Mouse (Mus musculus): ENCODE measurements around the gene Lce1g. TPM values are rescaled to one million over a fixed set of nuclear protein-coding genes. Genes with fewer than 3 reads are reported as not detected.

Lce1g gene
- not detected in 2 replicates for total RNA-seq (2014; fragmentation: Nextera tagmentation)
- not detected in 2 replicates for total RNA-seq (2017)

- no peak for ATAC-seq (replicated peaks; ENCODE audit: poor library complexity, severe bottlenecking)
These were observed at the start of gene Lce1g for GRCm38 (mm10) chr3:92752238-92752637. TSS of gene Lce1g (minus strand) at chr3:92752338.

GRCm38 (mm10) chr3:92790414-92790813, 38.3 kb upstream of the Lce1g start, which contains the start of gene Lce1j:
TSS of gene Lce1j (minus strand) at chr3:92790514.
- no peak for ATAC-seq (replicated peaks; ENCODE audit: poor library complexity, severe bottlenecking)

GRCm38 (mm10) chr3:92778799-92779198, 26.7 kb upstream of the Lce1g start, which contains the start of gene Lce1i:
TSS of gene Lce1i (minus strand) at chr3:92778899.
- no peak for ATAC-seq (replicated peaks; ENCODE audit: poor library complexity, severe bottlenecking)

GRCm38 (mm10) chr3:92771573-92771972, 19.4 kb upstream of the Lce1g start:
- ATAC-seq (replicated peaks; ENCODE audit: poor library complexity, severe bottlenecking): no peak

GRCm38 (mm10) chr3:92764965-92765364, 12.8 kb upstream of the Lce1g start, which contains the start of gene Lce1h:
TSS of gene Lce1h (minus strand) at chr3:92765065.
- no peak for ATAC-seq (replicated peaks; ENCODE audit: poor library complexity, severe bottlenecking)

- ATAC-seq (replicated peaks; ENCODE audit: poor library complexity, severe bottlenecking): no peak
These were observed 1.1 kb upstream of the Lce1g start for GRCm38 (mm10) chr3:92753197-92753596.

GRCm38 (mm10) chr3:92738996-92739395, 13.1 kb downstream of the Lce1g start, which contains the start of gene Gm38119:
TSS of gene Gm38119 (minus strand) at chr3:92739096.
- ATAC-seq (replicated peaks; ENCODE audit: poor library complexity, severe bottlenecking): no peak

GRCm38 (mm10) chr3:92722631-92723030, 29.5 kb downstream of the Lce1g start:
- no peak for ATAC-seq (replicated peaks; ENCODE audit: poor library complexity, severe bottlenecking)

GRCm38 (mm10) chr3:92720250-92720649, 31.9 kb downstream of the Lce1g start, which contains the start of gene Lce1f:
TSS of gene Lce1f (minus strand) at chr3:92720350.
- ATAC-seq (replicated peaks; ENCODE audit: poor library complexity, severe bottlenecking): no peak

GRCm38 (mm10) chr3:92715122-92715521, 37.0 kb downstream of the Lce1g start:
- no peak for ATAC-seq (replicated peaks; ENCODE audit: poor library complexity, severe bottlenecking)

- ATAC-seq (replicated peaks; ENCODE audit: poor library complexity, severe bottlenecking): no peak
These were observed 43.2 kb downstream of the Lce1g start, which contains the start of gene Lce1e for GRCm38 (mm10) chr3:92708974-92709373. TSS of gene Lce1e (minus strand) at chr3:92709074.

Other genes starting within 250 kb of the Lce1g start
- gene 2310046K23Rik, start 217.8 kb downstream of the Lce1g start, total RNA-seq (2014; fragmentation: Nextera tagmentation): not detected in 2 replicates
- not detected in 2 replicates for gene 2310046K23Rik, start 217.8 kb downstream of the Lce1g start, total RNA-seq (2017)
- not detected in 2 replicates for gene Ivl, start 178.6 kb downstream of the Lce1g start, total RNA-seq (2014; fragmentation: Nextera tagmentation)
- gene Ivl, start 178.6 kb downstream of the Lce1g start, total RNA-seq (2017): not detected in 2 replicates
- not detected in 2 replicates for gene Smcp, start 163.3 kb downstream of the Lce1g start, total RNA-seq (2014; fragmentation: Nextera tagmentation)
- not detected in 2 replicates for gene Smcp, start 163.3 kb downstream of the Lce1g start, total RNA-seq (2017)
- gene 2210017I01Rik, start 144.8 kb downstream of the Lce1g start, total RNA-seq (2014; fragmentation: Nextera tagmentation): not detected in 2 replicates
- gene 2210017I01Rik, start 144.8 kb downstream of the Lce1g start, total RNA-seq (2017): not detected in 2 replicates
- gene Lce6a, start 130.7 kb downstream of the Lce1g start, total RNA-seq (2014; fragmentation: Nextera tagmentation): not detected in 2 replicates
- gene Lce6a, start 130.7 kb downstream of the Lce1g start, total RNA-seq (2017): not detected in 2 replicates
- not detected in 2 replicates for gene Lce1a1, start 104.0 kb downstream of the Lce1g start, total RNA-seq (2014; fragmentation: Nextera tagmentation)
- gene Lce1a1, start 104.0 kb downstream of the Lce1g start, total RNA-seq (2017): not detected in 2 replicates
- gene Lce1b, start 95.4 kb downstream of the Lce1g start, total RNA-seq (2014; fragmentation: Nextera tagmentation): not detected in 2 replicates
- not detected in 2 replicates for gene Lce1b, start 95.4 kb downstream of the Lce1g start, total RNA-seq (2017)
- not detected in 2 replicates for gene Lce1a2, start 82.0 kb downstream of the Lce1g start, total RNA-seq (2014; fragmentation: Nextera tagmentation)
- not detected in 2 replicates for gene Lce1a2, start 82.0 kb downstream of the Lce1g start, total RNA-seq (2017)
- not detected in 2 replicates for gene Lce1c, start 73.1 kb downstream of the Lce1g start, total RNA-seq (2014; fragmentation: Nextera tagmentation)
- not detected in 2 replicates for gene Lce1c, start 73.1 kb downstream of the Lce1g start, total RNA-seq (2017)
- not detected in 2 replicates for gene Lce1d, start 65.1 kb downstream of the Lce1g start, total RNA-seq (2014; fragmentation: Nextera tagmentation)
- gene Lce1d, start 65.1 kb downstream of the Lce1g start, total RNA-seq (2017): not detected in 2 replicates
- not detected in 2 replicates for gene Lce1e, start 43.3 kb downstream of the Lce1g start, total RNA-seq (2014; fragmentation: Nextera tagmentation)
- not detected in 2 replicates for gene Lce1e, start 43.3 kb downstream of the Lce1g start, total RNA-seq (2017)
- gene Lce1f, start 32.0 kb downstream of the Lce1g start, total RNA-seq (2014; fragmentation: Nextera tagmentation): not detected in 2 replicates
- not detected in 2 replicates for gene Lce1f, start 32.0 kb downstream of the Lce1g start, total RNA-seq (2017)
- gene Gm38119, start 13.2 kb downstream of the Lce1g start, total RNA-seq (2014; fragmentation: Nextera tagmentation): not detected in 2 replicates
- not detected in 2 replicates for gene Gm38119, start 13.2 kb downstream of the Lce1g start, total RNA-seq (2017)
- gene Lce1h, start 12.7 kb upstream of the Lce1g start, total RNA-seq (2014; fragmentation: Nextera tagmentation): not detected in 2 replicates
- gene Lce1h, start 12.7 kb upstream of the Lce1g start, total RNA-seq (2017): not detected in 2 replicates
- gene Lce1i, start 26.6 kb upstream of the Lce1g start, total RNA-seq (2014; fragmentation: Nextera tagmentation): not detected in 2 replicates
- not detected in 2 replicates for gene Lce1i, start 26.6 kb upstream of the Lce1g start, total RNA-seq (2017)
- not detected in 2 replicates for gene Lce1j, start 38.2 kb upstream of the Lce1g start, total RNA-seq (2014; fragmentation: Nextera tagmentation)
- not detected in 2 replicates for gene Lce1j, start 38.2 kb upstream of the Lce1g start, total RNA-seq (2017)
- not detected in 2 replicates for gene Lce1k, start 55.6 kb upstream of the Lce1g start, total RNA-seq (2014; fragmentation: Nextera tagmentation)
- not detected in 2 replicates for gene Lce1k, start 55.6 kb upstream of the Lce1g start, total RNA-seq (2017)
- gene Kprp, start 74.9 kb upstream of the Lce1g start, total RNA-seq (2014; fragmentation: Nextera tagmentation): not detected in 2 replicates
- not detected in 2 replicates for gene Kprp, start 74.9 kb upstream of the Lce1g start, total RNA-seq (2017)
- gene Lce1l, start 98.9 kb upstream of the Lce1g start, total RNA-seq (2014; fragmentation: Nextera tagmentation): not detected in 2 replicates
- not detected in 2 replicates for gene Lce1l, start 98.9 kb upstream of the Lce1g start, total RNA-seq (2017)
- gene 2310050C09Rik, start 117.9 kb upstream of the Lce1g start, total RNA-seq (2014; fragmentation: Nextera tagmentation): not detected in 2 replicates
- gene 2310050C09Rik, start 117.9 kb upstream of the Lce1g start, total RNA-seq (2017): not detected in 2 replicates
- gene Lce3a, start 173.9 kb upstream of the Lce1g start, total RNA-seq (2014; fragmentation: Nextera tagmentation): not detected in 2 replicates
- not detected in 2 replicates for gene Lce3a, start 173.9 kb upstream of the Lce1g start, total RNA-seq (2017)
- not detected in 2 replicates for gene Lce3b, start 180.6 kb upstream of the Lce1g start, total RNA-seq (2014; fragmentation: Nextera tagmentation)
- gene Lce3b, start 180.6 kb upstream of the Lce1g start, total RNA-seq (2017): not detected in 2 replicates
- not detected in 2 replicates for gene Lce3c, start 192.1 kb upstream of the Lce1g start, total RNA-seq (2014; fragmentation: Nextera tagmentation)
- gene Lce3c, start 192.1 kb upstream of the Lce1g start, total RNA-seq (2017): not detected in 2 replicates
- not detected in 2 replicates for gene Lce3d, start 205.1 kb upstream of the Lce1g start, total RNA-seq (2014; fragmentation: Nextera tagmentation)
- gene Lce3d, start 205.1 kb upstream of the Lce1g start, total RNA-seq (2017): not detected in 2 replicates
- gene Lce3e, start 214.7 kb upstream of the Lce1g start, total RNA-seq (2014; fragmentation: Nextera tagmentation): not detected in 2 replicates
- gene Lce3e, start 214.7 kb upstream of the Lce1g start, total RNA-seq (2017): not detected in 2 replicates
- not detected in 2 replicates for gene Lce3f, start 239.9 kb upstream of the Lce1g start, total RNA-seq (2014; fragmentation: Nextera tagmentation)
- not detected in 2 replicates for gene Lce3f, start 239.9 kb upstream of the Lce1g start, total RNA-seq (2017)